Mouse (Mus musculus) heart, embryonic 15.5 days (tissue): ENCODE measurements around the gene Slc15a2. TPM values are rescaled to one million over a fixed set of nuclear protein-coding genes. Genes with fewer than 3 reads are reported as not detected.

Source experiments
- ATAC-seq: fragments of 200-750 bp; cut with Nextera tagmentation; replicated peaks from 2 replicates; pipeline ENCODE4 v1.8.0; 2017; ENCODE audit warnings: low read depth, moderate TSS enrichment; ENCODE audit not compliant: insufficient number of reproducible peaks, insufficient read depth, low FRiP score
- H3K27ac ChIP-seq: fragments of 300-500 bp; sonication (generic); 2 replicates; pipeline ENCODE4 v1.5.1; 2015; ENCODE audit warnings: mild to moderate bottlenecking, inconsistent platforms
- H3K27me3 ChIP-seq: fragments of 300-500 bp; sonication (generic); 2 replicates; pipeline ENCODE4 v1.6.1; 2015; ENCODE audit warnings: inconsistent platforms
- H3K36me3 ChIP-seq: fragments of 300-500 bp; sonication (generic); 2 replicates; pipeline ENCODE4 v1.6.1; 2015; ENCODE audit warnings: mild to moderate bottlenecking, inconsistent platforms
- H3K4me1 ChIP-seq: fragments of 300-500 bp; sonication (generic); replicated peaks from 2 replicates; pipeline ENCODE4 v1.6.1; 2015; ENCODE audit warnings: inconsistent platforms
- H3K4me2 ChIP-seq: fragments of 300-500 bp; sonication (generic); 2 replicates; pipeline ENCODE4 v1.6.1; 2015; ENCODE audit warnings: inconsistent platforms, mild to moderate bottlenecking, moderate library complexity
- H3K4me3 ChIP-seq: fragments of 300-500 bp; sonication (generic); 2 replicates; pipeline ENCODE4 v1.5.1; 2015; ENCODE audit warnings: mild to moderate bottlenecking, inconsistent platforms
- H3K9ac ChIP-seq: fragments of 300-500 bp; sonication (generic); 2 replicates; pipeline ENCODE4 v1.6.1; 2015; ENCODE audit warnings: mild to moderate bottlenecking, inconsistent platforms
- H3K9me3 ChIP-seq: fragments of 300-500 bp; sonication (generic); replicated peaks from 2 replicates; pipeline ENCODE4 v1.6.1; 2016; ENCODE audit warnings: inconsistent platforms
- WGBS: fragments of 180-500 bp; shearing (Covaris S2); methylation state at CpG from one replicate; pipeline ENCODE4 v1.1.7; 2015; ENCODE audit warnings: mixed read lengths; 5-methylcytosine and 5-hydroxymethylcytosine counted together
- polyA plus RNA-seq: library from polyadenylated mRNA; unstranded; fragments of >200 nt; fragmentation: Nextera tagmentation; extraction: Ambion mirVana; gene quantifications from 2 replicates; pipeline ENCODE4 v1.2.1, GENCODE M21; 2015

The Slc15a2 gene
- polyA plus RNA-seq, 1 experiment from 2014 or later = 2.2 TPM

DNA sequence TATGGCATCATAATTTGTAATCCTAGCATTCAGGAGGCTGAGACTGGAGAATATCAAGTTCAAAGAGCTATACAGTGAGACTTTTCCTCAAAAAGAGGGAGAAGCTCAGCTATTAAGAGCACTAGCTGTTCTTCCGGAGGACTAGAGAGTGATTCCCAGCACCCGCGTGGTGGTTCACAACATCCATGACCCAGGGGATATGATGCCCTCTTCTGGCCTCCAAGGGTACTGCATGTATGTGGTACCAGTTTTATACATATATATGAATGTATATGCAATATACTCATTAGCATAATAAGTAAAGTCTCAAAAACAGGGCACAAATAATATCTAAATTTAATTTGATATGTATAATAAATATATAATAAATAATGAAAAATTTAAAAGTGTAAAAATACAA lies 17.6 kb upstream of the Slc15a2 start:
- H3K4me1 ChIP-seq = no peaks in the 10 kb centered on the region
- 83% methylated on average over 3 of the region's 3 CpGs for WGBS
- no peaks in the 10 kb centered on the region for H3K27me3 ChIP-seq
- H3K4me3 ChIP-seq = no peak overlapping the region
- H3K36me3 ChIP-seq = no peaks in the 10 kb centered on the region
- no peak overlapping the region for H3K27ac ChIP-seq
- H3K9ac ChIP-seq = no peak overlapping the region
- no peaks in the 10 kb centered on the region for H3K9me3 ChIP-seq
- ATAC-seq = no peak
- H3K4me2 ChIP-seq = no peak overlapping the region

DNA sequence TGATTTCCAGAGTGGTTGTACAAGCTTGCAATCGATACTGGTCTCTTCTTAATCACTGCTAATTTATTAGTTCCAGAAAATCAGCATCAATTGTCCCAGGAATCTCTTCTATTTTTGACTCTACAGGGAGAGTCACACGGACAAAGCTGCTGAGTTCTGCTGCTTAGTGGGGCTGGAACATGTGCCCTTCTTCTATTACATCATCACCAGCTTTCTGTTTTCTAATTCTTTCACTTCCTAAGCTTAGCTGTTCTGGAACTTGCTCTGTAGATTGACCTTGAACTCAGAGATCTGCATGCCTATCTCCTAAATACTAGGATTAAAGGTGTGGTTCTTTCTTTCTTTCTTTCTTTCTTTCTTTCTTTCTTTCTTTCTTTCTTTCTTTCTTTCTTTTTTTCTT lies 13.6 kb upstream of the Slc15a2 start:
- H3K4me3 ChIP-seq = no peak overlapping the region
- H3K36me3 ChIP-seq = no peaks in the 10 kb centered on the region
- ATAC-seq = no peak
- H3K27me3 ChIP-seq = no peaks in the 10 kb centered on the region
- H3K4me1 ChIP-seq = no peaks in the 10 kb centered on the region
- H3K9me3 ChIP-seq = no peaks in the 10 kb centered on the region
- WGBS = 64% methylated on average over 2 of the region's 2 CpGs
- H3K9ac ChIP-seq = no peak overlapping the region
- H3K4me2 ChIP-seq = no peak overlapping the region
- H3K27ac ChIP-seq = no peak overlapping the region

DNA sequence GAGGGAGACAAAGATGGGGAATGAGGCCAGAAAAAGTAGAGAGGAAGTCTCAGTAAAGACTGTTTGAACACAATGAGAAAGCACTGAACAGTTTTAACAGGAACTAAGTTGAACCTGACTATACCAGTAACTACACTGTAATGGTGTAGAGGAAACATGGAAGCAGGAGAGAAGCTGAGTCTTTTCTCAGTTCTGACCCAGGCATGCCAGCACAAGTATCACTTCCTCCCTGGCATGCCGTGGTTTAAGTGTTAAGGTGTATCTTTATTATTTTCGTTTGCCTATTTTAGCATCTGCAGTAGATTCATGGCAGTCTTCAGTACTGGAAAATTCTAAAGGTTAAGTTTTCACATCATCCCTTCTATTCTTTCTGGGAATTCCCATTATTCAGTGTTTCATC lies 10.2 kb upstream of the Slc15a2 start:
- no peak for ATAC-seq
- 61% methylated on average over 2 of the region's 2 CpGs for WGBS
- no peak overlapping the region for H3K9ac ChIP-seq
- H3K9me3 ChIP-seq = no peaks in the 10 kb centered on the region
- no peaks in the 10 kb centered on the region for H3K4me1 ChIP-seq
- H3K4me2 ChIP-seq = no peak overlapping the region
- no peaks in the 10 kb centered on the region for H3K36me3 ChIP-seq
- no peaks in the 10 kb centered on the region for H3K27me3 ChIP-seq
- no peak overlapping the region for H3K27ac ChIP-seq
- H3K4me3 ChIP-seq = no peak overlapping the region

DNA sequence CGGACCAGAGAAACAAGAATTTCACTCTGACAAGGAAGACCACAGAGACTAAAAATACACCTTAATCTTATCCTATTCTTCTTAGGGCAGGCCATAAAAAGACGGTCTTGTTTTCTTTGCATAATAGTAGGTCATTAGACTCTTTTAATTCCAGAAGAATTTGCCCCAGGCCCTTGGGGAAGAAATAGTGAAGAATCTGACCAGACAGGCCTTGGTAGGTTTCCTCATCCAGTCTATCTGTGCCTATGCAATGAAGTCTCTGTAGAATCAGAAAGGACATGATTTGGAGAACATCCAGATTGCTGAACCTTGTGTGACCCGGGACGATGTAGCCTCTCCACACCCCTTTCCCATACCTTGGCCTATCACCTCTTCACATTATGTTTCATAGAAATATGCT lies 5.4 kb upstream of the Slc15a2 start:
- Histone ChIP-seq H3K4me3 (no peak overlapping the region), H3K27me3 (no peaks in the 10 kb centered on the region), H3K9me3 (no peaks in the 10 kb centered on the region), H3K4me2 (no peak overlapping the region), H3K27ac (no peak overlapping the region), H3K4me1 (no peaks in the 10 kb centered on the region), H3K9ac (no peak overlapping the region), H3K36me3 (no peaks in the 10 kb centered on the region)
- 67% methylated on average over 4 of the region's 4 CpGs for WGBS
- no peak for ATAC-seq

DNA sequence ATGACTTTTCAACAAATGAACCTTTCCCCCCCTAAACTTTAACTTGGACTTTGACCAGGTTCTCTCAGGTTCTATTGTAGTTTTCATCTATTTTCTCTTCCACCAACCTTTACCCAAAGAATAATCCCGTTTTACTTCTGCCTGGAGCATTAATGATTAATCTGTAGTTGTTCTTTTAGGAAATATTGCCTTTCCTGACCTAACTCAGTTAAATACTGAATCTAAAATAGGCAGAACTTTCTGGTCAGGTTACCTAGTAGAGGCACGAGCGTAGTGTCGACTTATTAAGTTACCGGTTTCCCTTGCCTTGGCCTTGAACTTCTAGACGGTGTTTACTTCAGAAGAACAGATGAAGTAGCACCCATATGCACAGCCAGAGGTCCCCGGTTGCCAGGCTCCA lies 1.7 kb upstream of the Slc15a2 start:
- Histone ChIP-seq H3K4me3 (no peak overlapping the region), H3K4me1 (0 out of 2 replicates have a peak, but pooled peaks cover 2% of the 10 kb centered on the region), H3K27ac (no peak overlapping the region), H3K36me3 (no peaks in the 10 kb centered on the region), H3K4me2 (no peak overlapping the region), H3K27me3 (no peaks in the 10 kb centered on the region), H3K9ac (no peak overlapping the region), H3K9me3 (no peaks in the 10 kb centered on the region)
- 84% methylated on average over 7 of the region's 7 CpGs for WGBS
- no peak for ATAC-seq

DNA sequence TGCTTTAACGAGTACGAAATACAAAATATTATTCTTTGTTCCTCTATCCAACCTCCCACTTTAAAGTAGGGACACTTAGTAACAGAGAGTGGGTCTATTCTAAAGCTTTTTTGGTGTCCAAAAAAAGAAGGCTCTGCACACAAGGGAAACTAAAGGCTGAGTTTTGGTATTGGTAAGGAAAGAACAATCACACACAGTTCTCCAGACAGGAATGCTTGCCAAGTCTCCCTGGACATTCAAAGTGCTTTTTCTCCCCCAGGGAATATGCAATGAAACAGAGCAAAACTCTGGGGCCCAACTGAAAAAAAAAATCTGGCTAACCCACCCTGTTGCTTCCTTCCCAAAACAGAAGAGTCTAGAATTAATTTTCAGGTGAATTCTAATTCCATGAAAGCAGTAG lies 616 bp downstream of the Slc15a2 start:
- H3K36me3 ChIP-seq = no peaks in the 10 kb centered on the region
- 85% methylated on average over 2 of the region's 2 CpGs for WGBS
- H3K4me3 ChIP-seq = peak overlapping the region; percentile 19; the same call in 1 of the 2 replicates
- H3K27ac ChIP-seq = no peak overlapping the region
- H3K4me2 ChIP-seq = peak overlapping the region; percentile 25; the same call in 1 of the 2 replicates
- 0 out of 2 replicates have a peak, but pooled peaks cover 2% of the 10 kb centered on the region for H3K4me1 ChIP-seq
- no peaks in the 10 kb centered on the region for H3K27me3 ChIP-seq
- no peaks in the 10 kb centered on the region for H3K9me3 ChIP-seq
- no peak for ATAC-seq
- H3K9ac ChIP-seq = no peak overlapping the region

DNA sequence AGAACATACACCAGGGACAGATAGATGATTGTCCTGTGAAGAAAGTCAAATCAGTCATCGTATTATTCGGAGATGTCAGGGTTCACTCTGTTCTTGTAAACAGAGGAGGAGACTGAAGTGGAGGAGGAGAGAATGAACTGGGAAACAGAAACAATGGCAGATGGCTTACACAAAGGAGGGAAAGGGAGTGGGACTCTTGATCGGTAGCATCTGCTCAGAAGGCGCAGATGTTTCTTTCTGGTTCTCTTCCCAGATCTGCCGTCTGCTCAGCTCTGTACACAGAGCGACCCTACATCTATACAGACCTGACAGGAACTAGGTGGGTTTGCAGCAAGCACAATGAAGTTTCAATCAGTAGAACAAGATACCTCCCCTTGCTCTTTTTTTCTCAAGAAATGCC lies 9.1 kb downstream of the Slc15a2 start:
- no peak overlapping the region for H3K4me2 ChIP-seq
- ATAC-seq = no peak
- WGBS = 80% methylated on average over 6 of the region's 6 CpGs
- no peaks in the 10 kb centered on the region for H3K36me3 ChIP-seq
- no peaks in the 10 kb centered on the region for H3K27me3 ChIP-seq
- no peak overlapping the region for H3K9ac ChIP-seq
- H3K27ac ChIP-seq = no peak overlapping the region
- H3K4me3 ChIP-seq = no peak overlapping the region
- no peaks in the 10 kb centered on the region for H3K9me3 ChIP-seq
- no peaks in the 10 kb centered on the region for H3K4me1 ChIP-seq

DNA sequence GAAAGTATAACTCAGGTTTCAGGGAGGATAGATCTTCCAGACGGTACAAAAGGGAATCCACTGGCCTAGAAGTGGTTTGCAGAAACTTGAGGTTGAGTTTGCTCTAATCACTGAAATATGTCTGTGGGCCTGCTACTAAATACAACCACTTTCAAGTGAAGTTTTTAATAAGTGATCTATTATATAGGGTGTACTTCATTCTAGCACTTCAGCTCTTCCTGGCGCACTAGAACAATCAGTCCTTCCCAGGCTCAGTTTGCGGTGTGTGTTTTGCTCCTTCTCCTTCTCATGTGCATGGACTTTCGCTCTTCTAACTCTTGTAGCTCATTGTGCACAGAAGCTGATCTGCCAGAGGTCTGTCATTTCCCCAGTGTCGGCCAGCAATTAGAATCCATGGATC lies 11.8 kb downstream of the Slc15a2 start:
- H3K27me3 ChIP-seq = no peaks in the 10 kb centered on the region
- no peak overlapping the region for H3K4me2 ChIP-seq
- H3K4me1 ChIP-seq = no peaks in the 10 kb centered on the region
- no peak overlapping the region for H3K27ac ChIP-seq
- H3K9me3 ChIP-seq = no peaks in the 10 kb centered on the region
- H3K36me3 ChIP-seq = no peaks in the 10 kb centered on the region
- WGBS = 88% methylated on average over 5 of the region's 5 CpGs
- no peak overlapping the region for H3K4me3 ChIP-seq
- no peak for ATAC-seq
- H3K9ac ChIP-seq = no peak overlapping the region

DNA sequence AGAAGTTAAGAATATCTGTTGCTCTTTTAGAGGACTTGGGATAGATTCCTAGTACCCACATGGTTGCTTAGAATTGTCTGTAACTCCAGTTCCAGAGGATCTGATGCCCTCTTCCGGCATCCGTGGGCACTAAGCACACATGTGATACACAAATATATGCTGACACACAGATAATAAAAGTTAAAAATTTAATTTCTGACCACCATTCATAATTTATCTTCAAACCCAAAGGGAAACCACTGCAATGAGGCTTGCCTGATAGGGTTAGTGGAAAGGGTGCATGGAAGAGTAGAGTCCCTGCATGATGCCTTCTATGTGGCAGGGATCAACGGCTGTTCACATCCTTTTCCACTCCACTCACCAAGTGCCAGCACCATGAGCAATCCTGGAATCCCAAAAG lies 13.1 kb downstream of the Slc15a2 start:
- Histone ChIP-seq H3K4me1 (no peaks in the 10 kb centered on the region), H3K36me3 (no peaks in the 10 kb centered on the region), H3K27ac (no peak overlapping the region), H3K27me3 (no peaks in the 10 kb centered on the region), H3K9me3 (no peaks in the 10 kb centered on the region), H3K4me3 (no peak overlapping the region), H3K4me2 (no peak overlapping the region), H3K9ac (no peak overlapping the region)
- WGBS = 87% methylated on average over 3 of the region's 3 CpGs
- no peak for ATAC-seq

DNA sequence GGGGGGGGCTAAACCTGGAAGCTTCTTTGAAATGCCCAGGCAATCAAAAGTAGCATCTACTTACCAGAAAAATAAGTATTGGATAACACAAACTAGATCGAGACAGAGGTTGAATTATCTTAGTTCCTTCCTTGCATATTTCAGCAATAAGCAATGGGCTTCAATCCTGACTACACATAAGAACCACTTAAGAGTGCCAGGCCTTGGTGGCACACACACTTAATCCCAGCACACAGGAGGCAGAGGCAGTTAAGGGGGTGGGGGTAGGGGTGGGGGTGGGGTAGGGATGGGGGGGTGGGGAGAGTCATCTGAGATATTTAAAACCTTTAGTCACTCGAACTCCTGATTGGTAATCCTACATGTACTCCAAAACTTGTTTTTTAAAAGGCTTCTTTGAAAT lies 13.5 kb downstream of the Slc15a2 start:
- Histone ChIP-seq H3K36me3 (no peaks in the 10 kb centered on the region), H3K4me1 (no peaks in the 10 kb centered on the region), H3K27me3 (no peaks in the 10 kb centered on the region), H3K4me3 (no peak overlapping the region), H3K27ac (no peak overlapping the region), H3K4me2 (no peak overlapping the region), H3K9me3 (no peaks in the 10 kb centered on the region), H3K9ac (no peak overlapping the region)
- 69% methylated on average over 2 of the region's 2 CpGs for WGBS
- ATAC-seq = no peak

DNA sequence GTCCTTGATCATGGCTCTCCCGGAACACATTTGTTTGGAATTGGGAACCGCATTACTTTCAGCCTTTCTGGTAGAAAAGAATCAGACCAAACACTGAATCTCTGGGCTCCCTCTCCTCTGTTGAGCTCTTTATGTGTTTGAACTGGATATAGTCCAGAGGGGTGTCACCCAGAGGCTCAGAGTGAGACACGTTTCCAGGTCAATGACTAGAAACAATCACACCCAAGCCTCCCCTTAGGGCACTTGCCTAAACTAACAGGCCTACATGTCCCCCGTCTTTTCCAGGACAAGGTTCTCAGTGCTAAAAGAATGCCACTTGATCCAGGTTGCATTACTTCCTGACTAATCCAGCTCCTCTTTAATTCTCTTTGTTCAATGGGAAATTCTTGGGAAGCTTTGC lies 13.9 kb downstream of the Slc15a2 start:
- 71% methylated on average over 4 of the region's 4 CpGs for WGBS
- Histone ChIP-seq H3K4me1 (no peaks in the 10 kb centered on the region), H3K36me3 (no peaks in the 10 kb centered on the region), H3K27me3 (no peaks in the 10 kb centered on the region), H3K9ac (no peak overlapping the region), H3K4me3 (no peak overlapping the region), H3K4me2 (no peak overlapping the region), H3K9me3 (no peaks in the 10 kb centered on the region), H3K27ac (no peak overlapping the region)
- ATAC-seq = no peak

DNA sequence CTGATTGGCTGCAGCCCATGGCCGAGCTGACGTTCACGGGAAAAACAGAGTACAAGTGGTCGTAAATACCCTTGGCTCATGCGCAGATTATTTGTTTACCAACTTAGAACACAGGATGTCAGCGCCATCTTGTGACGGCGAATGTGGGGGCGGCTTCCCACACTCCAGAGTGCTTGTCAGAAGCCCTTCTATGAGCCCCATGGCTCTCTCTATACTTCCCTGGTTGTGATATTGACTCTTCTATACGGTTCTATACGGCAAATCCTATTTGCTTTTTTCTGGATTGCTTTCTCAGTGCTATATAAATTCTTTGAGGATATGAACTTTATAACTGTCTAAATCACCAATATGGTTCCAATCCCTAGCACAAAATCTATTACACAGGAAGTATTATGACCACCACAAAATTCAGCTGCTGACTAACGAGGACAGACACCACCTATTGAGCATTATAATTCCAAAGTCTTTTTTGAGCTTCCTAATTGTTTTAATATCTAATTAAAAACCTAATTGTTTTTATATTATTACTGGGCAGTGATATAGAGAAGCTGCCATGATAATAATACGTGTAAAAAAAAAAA lies 14.5 kb downstream of the Slc15a2 start:
- no peak overlapping the region for H3K4me3 ChIP-seq
- H3K9ac ChIP-seq = no peak overlapping the region
- H3K4me2 ChIP-seq = no peak overlapping the region
- no peak overlapping the region for H3K27ac ChIP-seq
- no peaks in the 10 kb centered on the region for H3K36me3 ChIP-seq
- no peaks in the 10 kb centered on the region for H3K4me1 ChIP-seq
- no peaks in the 10 kb centered on the region for H3K9me3 ChIP-seq
- no peak for ATAC-seq
- 64% methylated on average over 9 of the region's 13 CpGs for WGBS
- no peaks in the 10 kb centered on the region for H3K27me3 ChIP-seq
